Mouse (Mus musculus) neural tube, embryonic 15.5 days (tissue): Measurements from ENCODE around the gene Abtb1. TPM values are rescaled to one million over a fixed set of nuclear protein-coding genes. Genes with fewer than 3 reads are reported as not detected.

Experiments used
- ATAC-seq: fragments of 200-750 bp; cut with Nextera tagmentation; 2 replicates; pipeline ENCODE4 v1.8.0; 2017; ENCODE audit warnings: mild to moderate bottlenecking, moderate TSS enrichment, moderate library complexity; ENCODE audit not compliant: low FRiP score
- H3K27ac ChIP-seq: fragments of 300-500 bp; sonication (generic); replicated peaks from 2 replicates; pipeline ENCODE4 v1.5.1; 2015; ENCODE audit warnings: mild to moderate bottlenecking, inconsistent platforms
- H3K27me3 ChIP-seq: fragments of 300-500 bp; sonication (generic); replicated peaks from 2 replicates; pipeline ENCODE4 v1.6.1; 2015; ENCODE audit warnings: inconsistent platforms
- H3K36me3 ChIP-seq: fragments of 300-500 bp; sonication (generic); 2 replicates; pipeline ENCODE4 v1.6.1; 2015; ENCODE audit warnings: inconsistent platforms
- H3K4me1 ChIP-seq: fragments of 300-500 bp; sonication (generic); 2 replicates; pipeline ENCODE4 v1.6.1; 2015; ENCODE audit warnings: inconsistent platforms
- H3K4me2 ChIP-seq: fragments of 300-500 bp; sonication (generic); 2 replicates; pipeline ENCODE4 v1.6.1; 2015; ENCODE audit warnings: inconsistent platforms, mild to moderate bottlenecking, moderate library complexity
- H3K4me3 ChIP-seq: fragments of 300-500 bp; sonication (generic); replicated peaks from 2 replicates; pipeline ENCODE4 v1.5.1; 2015; ENCODE audit warnings: mild to moderate bottlenecking, inconsistent platforms
- H3K9ac ChIP-seq: fragments of 300-500 bp; sonication (generic); replicated peaks from 2 replicates; pipeline ENCODE4 v1.6.1; 2015; ENCODE audit warnings: mild to moderate bottlenecking, inconsistent platforms
- H3K9me3 ChIP-seq: fragments of 300-500 bp; sonication (generic); replicated peaks from 2 replicates; pipeline ENCODE4 v1.6.1; 2016; ENCODE audit warnings: inconsistent platforms
- WGBS: fragments of 180-500 bp; shearing (Covaris S2); methylation state at CpG from one replicate; pipeline ENCODE4 v1.1.7; 2015; ENCODE audit warnings: mixed read lengths; 5-methylcytosine and 5-hydroxymethylcytosine counted together
- polyA plus RNA-seq: library from polyadenylated mRNA; unstranded; fragments of >200 nt; fragmentation: Nextera tagmentation; extraction: Ambion mirVana; gene quantifications from 2 replicates; pipeline ENCODE4 v1.2.1, GENCODE M21; 2015

The Abtb1 gene
- polyA plus RNA-seq, 1 experiment from 2014 or later = 42.4 TPM

- H3K4me2 ChIP-seq = no peak overlapping the region
- H3K27me3 ChIP-seq = no peaks in the 10 kb centered on the region
- H3K4me3 ChIP-seq = no peak overlapping the region
- no peak overlapping the region for H3K27ac ChIP-seq
- WGBS = 83% methylated on average over 7 of the region's 7 CpGs
- no peak overlapping the region for H3K9ac ChIP-seq
- H3K4me1 ChIP-seq = 0 out of 2 replicates have a peak, but pooled peaks cover 9% of the 10 kb centered on the region
- H3K9me3 ChIP-seq = no peaks in the 10 kb centered on the region
- H3K36me3 ChIP-seq = peaks cover 75% of the 10 kb centered on the region
- ATAC-seq = no peak
Observed at GRCm38 (mm10) chr6:88850034-88850433, 8.2 kb upstream of the Abtb1 start.

GRCm38 (mm10) chr6:88849270-88849669 is 7.5 kb upstream of the Abtb1 start:
- no peak overlapping the region for H3K9ac ChIP-seq
- H3K4me1 ChIP-seq = 0 out of 2 replicates have a peak, but pooled peaks cover 7% of the 10 kb centered on the region
- 52% methylated on average over 4 of the region's 4 CpGs for WGBS
- H3K4me3 ChIP-seq = no peak overlapping the region
- ATAC-seq = no peak
- no peak overlapping the region for H3K4me2 ChIP-seq
- no peaks in the 10 kb centered on the region for H3K27me3 ChIP-seq
- no peak overlapping the region for H3K27ac ChIP-seq
- no peaks in the 10 kb centered on the region for H3K9me3 ChIP-seq
- H3K36me3 ChIP-seq = peaks cover 72% of the 10 kb centered on the region

- Histone ChIP-seq H3K4me3 (no peak overlapping the region), H3K4me1 (peaks cover 16% of the 10 kb centered on the region), H3K36me3 (peaks cover 70% of the 10 kb centered on the region), H3K9me3 (no peaks in the 10 kb centered on the region), H3K4me2 (no peak overlapping the region), H3K27me3 (no peaks in the 10 kb centered on the region), H3K27ac (no peak overlapping the region), H3K9ac (no peak overlapping the region)
- no peak for ATAC-seq
- WGBS = 48% methylated on average over 2 of the region's 2 CpGs
Observed at GRCm38 (mm10) chr6:88847571-88847970, 5.8 kb upstream of the Abtb1 start.

- peaks cover 54% of the 10 kb centered on the region for H3K36me3 ChIP-seq
Observed at GRCm38 (mm10) chr6:88844901-88845565, 3.2 kb upstream of the Abtb1 start.

GRCm38 (mm10) chr6:88843781-88844725 is 2.3 kb upstream of the Abtb1 start:
- H3K36me3 ChIP-seq = peaks cover 49% of the 10 kb centered on the region
- no peak overlapping the region for H3K4me3 ChIP-seq
- 81% methylated on average over 9 of the region's 9 CpGs for WGBS
- H3K27me3 ChIP-seq = no peaks in the 10 kb centered on the region
- ATAC-seq = no peak
- H3K4me2 ChIP-seq = peak overlapping the region; percentile 82; the same call in 1 of the 2 replicates
- H3K4me1 ChIP-seq = peaks cover 38% of the 10 kb centered on the region
- H3K9ac ChIP-seq = no peak overlapping the region
- H3K9me3 ChIP-seq = no peaks in the 10 kb centered on the region
- 0 out of 2 replicates have a peak overlapping the region, but pooled peaks have one; percentile 9 for H3K27ac ChIP-seq

More at GRCm38 (mm10) chr6:88844901-88845565, 3.2 kb upstream of the Abtb1 start:
- ATAC-seq = no peak
- no peaks in the 10 kb centered on the region for H3K9me3 ChIP-seq
- H3K4me2 ChIP-seq = no peak overlapping the region
- peaks cover 31% of the 10 kb centered on the region for H3K4me1 ChIP-seq
- 87% methylated on average over 7 of the region's 7 CpGs for WGBS
- no peak overlapping the region for H3K27ac ChIP-seq
- no peak overlapping the region for H3K9ac ChIP-seq
- H3K4me3 ChIP-seq = no peak overlapping the region
- H3K27me3 ChIP-seq = no peaks in the 10 kb centered on the region

- H3K4me1 ChIP-seq = peaks cover 38% of the 10 kb centered on the region
- H3K9me3 ChIP-seq = no peaks in the 10 kb centered on the region
- H3K9ac ChIP-seq = peak overlapping the region; percentile 51
- H3K4me3 ChIP-seq = peak overlapping the region; percentile 84
- H3K36me3 ChIP-seq = peaks cover 50% of the 10 kb centered on the region
- 70% methylated on average over 7 of the region's 7 CpGs for WGBS
- no peaks in the 10 kb centered on the region for H3K27me3 ChIP-seq
- H3K4me2 ChIP-seq = peak overlapping the region; percentile 82
- ATAC-seq = no peak
- peak overlapping the region; percentile 90 for H3K27ac ChIP-seq
Observed at GRCm38 (mm10) chr6:88843241-88843640, 1.5 kb upstream of the Abtb1 start.

GRCm38 (mm10) chr6:88842731-88843151 is 957 bp upstream of the Abtb1 start:
- no peaks in the 10 kb centered on the region for H3K27me3 ChIP-seq
- no peaks in the 10 kb centered on the region for H3K9me3 ChIP-seq
- peak; percentile 18 for ATAC-seq
- H3K9ac ChIP-seq = peak overlapping the region; percentile 51
- under 1% methylated on average over 32 of the region's 32 CpGs for WGBS
- H3K4me1 ChIP-seq = peaks cover 38% of the 10 kb centered on the region
- H3K36me3 ChIP-seq = peaks cover 50% of the 10 kb centered on the region
- peak overlapping the region; percentile 90 for H3K27ac ChIP-seq
- peak overlapping the region; percentile 82 for H3K4me2 ChIP-seq
- H3K4me3 ChIP-seq = peak overlapping the region; percentile 84

- ATAC-seq = peak; percentile 21
- Histone ChIP-seq H3K36me3 (peaks cover 51% of the 10 kb centered on the region), H3K4me3 (peak overlapping the region; percentile 84), H3K4me1 (peaks cover 38% of the 10 kb centered on the region), H3K4me2 (peak overlapping the region; percentile 82), H3K9ac (peak overlapping the region; percentile 87), H3K27me3 (no peaks in the 10 kb centered on the region), H3K9me3 (no peaks in the 10 kb centered on the region), H3K27ac (peak overlapping the region; percentile 90)
- under 1% methylated on average over 20 of the region's 22 CpGs for WGBS
Observed at GRCm38 (mm10) chr6:88841514-88841780, 337 bp downstream of the Abtb1 start.

- H3K27me3 ChIP-seq = no peaks in the 10 kb centered on the region
- H3K4me3 ChIP-seq = peak overlapping the region; percentile 84
- H3K9me3 ChIP-seq = no peaks in the 10 kb centered on the region
- H3K36me3 ChIP-seq = peaks cover 52% of the 10 kb centered on the region
- peaks cover 38% of the 10 kb centered on the region for H3K4me1 ChIP-seq
- peak overlapping the region; percentile 87 for H3K9ac ChIP-seq
- WGBS = 52% methylated on average over 9 of the region's 9 CpGs
- peak overlapping the region; percentile 90 for H3K27ac ChIP-seq
- ATAC-seq = no peak
- H3K4me2 ChIP-seq = peak overlapping the region; percentile 82
Observed at GRCm38 (mm10) chr6:88840791-88841513, 832 bp downstream of the Abtb1 start.

- Histone ChIP-seq H3K9me3 (no peaks in the 10 kb centered on the region), H3K4me3 (no peak overlapping the region), H3K4me2 (peak overlapping the region; percentile 82), H3K36me3 (peaks cover 53% of the 10 kb centered on the region), H3K27me3 (no peaks in the 10 kb centered on the region), H3K4me1 (peaks cover 38% of the 10 kb centered on the region), H3K9ac (no peak overlapping the region), H3K27ac (no peak overlapping the region)
- ATAC-seq = no peak
- 78% methylated on average over 3 of the region's 3 CpGs for WGBS
Observed at GRCm38 (mm10) chr6:88840211-88840610, 1.6 kb downstream of the Abtb1 start.

- peaks cover 35% of the 10 kb centered on the region for H3K4me1 ChIP-seq
- H3K27me3 ChIP-seq = no peaks in the 10 kb centered on the region
- no peak overlapping the region for H3K27ac ChIP-seq
- no peak overlapping the region for H3K9ac ChIP-seq
- no peak for ATAC-seq
- no peaks in the 10 kb centered on the region for H3K9me3 ChIP-seq
- peaks cover 51% of the 10 kb centered on the region for H3K36me3 ChIP-seq
- H3K4me3 ChIP-seq = no peak overlapping the region
- no peak overlapping the region for H3K4me2 ChIP-seq
- 87% methylated on average over 26 of the region's 26 CpGs for WGBS
Observed at GRCm38 (mm10) chr6:88839135-88839970, 2.4 kb downstream of the Abtb1 start.
